Mouse (Mus musculus): ENCODE measurements around the gene Wdr31. TPM values are rescaled to one million over a fixed set of nuclear protein-coding genes. Genes with fewer than 3 reads are reported as not detected.

The Wdr31 gene
- polyA plus RNA-seq, 1 experiment from 2014 or later, result 11.5 TPM

DNA sequence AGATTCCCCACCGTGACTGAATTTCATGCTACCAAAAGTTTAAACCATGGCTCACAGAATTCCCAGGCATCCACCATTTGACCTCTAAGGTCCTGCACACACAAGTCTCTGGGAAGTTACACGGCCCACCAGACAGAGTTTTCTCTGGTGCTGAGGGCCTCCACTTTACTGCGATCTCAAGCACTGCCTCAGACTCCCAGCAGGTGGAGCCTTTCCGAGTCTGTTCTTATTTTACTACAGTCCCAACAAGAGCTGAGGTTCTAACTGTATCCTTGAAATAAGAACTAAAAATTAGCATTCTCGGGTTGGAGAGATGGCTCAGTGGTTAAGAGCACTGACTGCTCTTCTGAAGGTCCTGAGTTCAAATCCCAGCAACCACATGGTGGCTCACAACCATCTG is 15.7 kb downstream of the Wdr31 start:
- no peaks in the 10 kb centered on the region for H3K36me3 ChIP-seq (ENCODE audit: control insufficient read depth, insufficient read depth, low read length)
- H3K9ac ChIP-seq (ENCODE audit: low read length), result no peak overlapping the region
- 66% methylated on average over 5 of the region's 5 CpGs for WGBS
- H3K27me3 ChIP-seq (ENCODE audit: control insufficient read depth, insufficient read depth, low read length), result no peaks in the 10 kb centered on the region
- H3K4me1 ChIP-seq (replicated peaks; ENCODE audit: control insufficient read depth, insufficient read depth, low read length), result no peaks in the 10 kb centered on the region
- H3K9me3 ChIP-seq (ENCODE audit: control insufficient read depth, low read length), result no peaks in the 10 kb centered on the region
- no peak for DNase-seq (ENCODE audit: low spot score)
- no peak overlapping the region for H3K4me3 ChIP-seq (ENCODE audit: low read depth, low read length)
- H3K27ac ChIP-seq (ENCODE audit: low read depth, low read length), result no peak overlapping the region
- ATAC-seq (replicated peaks; ENCODE audit: low FRiP score), result no peak
- H3K4me2 ChIP-seq (ENCODE audit: low read depth, low read length, severe bottlenecking), result no peak overlapping the region

DNA sequence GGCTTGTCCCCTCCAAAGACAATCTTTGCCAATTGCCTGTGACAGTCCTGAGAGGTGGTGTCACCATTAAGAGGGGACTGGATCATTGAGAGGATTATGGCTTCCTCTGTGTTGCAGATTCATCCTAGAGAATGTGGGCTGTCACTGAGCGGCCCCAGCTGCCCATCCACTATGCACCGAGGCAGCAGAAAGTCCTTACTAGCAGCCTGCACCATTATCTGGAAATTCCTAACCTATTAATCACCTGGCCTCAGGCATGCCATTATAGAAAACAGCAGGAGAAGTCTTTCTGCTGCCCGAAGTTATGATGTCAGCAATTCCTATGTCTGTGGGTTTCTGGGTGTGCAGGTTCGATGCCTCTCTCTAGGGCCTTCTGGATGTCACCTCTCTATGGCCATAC is 29.7 kb downstream of the Wdr31 start:
- Histone ChIP-seq H3K4me2 (ENCODE audit: low read depth, low read length, severe bottlenecking) (no peak overlapping the region), H3K27me3 (ENCODE audit: control insufficient read depth, insufficient read depth, low read length) (no peaks in the 10 kb centered on the region), H3K4me1 (replicated peaks; ENCODE audit: control insufficient read depth, insufficient read depth, low read length) (no peaks in the 10 kb centered on the region), H3K9me3 (ENCODE audit: control insufficient read depth, low read length) (no peaks in the 10 kb centered on the region), H3K27ac (ENCODE audit: low read depth, low read length) (no peak overlapping the region), H3K9ac (ENCODE audit: low read length) (no peak overlapping the region), H3K4me3 (ENCODE audit: low read depth, low read length) (no peak overlapping the region), H3K36me3 (ENCODE audit: control insufficient read depth, insufficient read depth, low read length) (no peaks in the 10 kb centered on the region)
- 80% methylated on average over 4 of the region's 4 CpGs for WGBS
- ATAC-seq (replicated peaks; ENCODE audit: low FRiP score) (no peak), DNase-seq (ENCODE audit: low spot score) (no peak)

DNA sequence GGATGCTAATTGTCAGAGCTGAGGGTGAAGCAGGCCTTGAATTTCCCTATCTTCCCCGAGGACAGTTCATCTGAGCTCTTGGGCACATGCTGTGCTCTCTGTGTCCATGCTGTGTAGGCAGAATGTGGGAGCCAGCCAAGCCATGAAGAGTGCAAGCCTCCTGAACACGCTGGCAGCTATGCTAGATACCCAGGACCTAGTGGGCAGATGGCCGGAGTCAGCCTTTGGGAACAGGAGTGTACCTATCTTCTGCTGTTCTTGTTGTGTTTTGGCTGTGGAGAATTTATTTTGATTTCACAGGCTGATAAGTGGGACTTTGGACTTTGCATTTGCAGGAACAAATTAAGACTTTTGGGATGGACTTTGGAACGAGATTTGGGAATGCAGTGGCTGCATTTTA is 30.2 kb downstream of the Wdr31 start:
- no peak overlapping the region for H3K4me2 ChIP-seq (ENCODE audit: low read depth, low read length, severe bottlenecking)
- H3K4me3 ChIP-seq (ENCODE audit: low read depth, low read length), result no peak overlapping the region
- H3K27me3 ChIP-seq (ENCODE audit: control insufficient read depth, insufficient read depth, low read length), result no peaks in the 10 kb centered on the region
- WGBS, result 77% methylated on average over 4 of the region's 4 CpGs
- ATAC-seq (replicated peaks; ENCODE audit: low FRiP score), result no peak
- no peaks in the 10 kb centered on the region for H3K4me1 ChIP-seq (replicated peaks; ENCODE audit: control insufficient read depth, insufficient read depth, low read length)
- DNase-seq (ENCODE audit: low spot score), result no peak
- no peak overlapping the region for H3K27ac ChIP-seq (ENCODE audit: low read depth, low read length)
- no peak overlapping the region for H3K9ac ChIP-seq (ENCODE audit: low read length)
- no peaks in the 10 kb centered on the region for H3K9me3 ChIP-seq (ENCODE audit: control insufficient read depth, low read length)
- no peaks in the 10 kb centered on the region for H3K36me3 ChIP-seq (ENCODE audit: control insufficient read depth, insufficient read depth, low read length)

DNA sequence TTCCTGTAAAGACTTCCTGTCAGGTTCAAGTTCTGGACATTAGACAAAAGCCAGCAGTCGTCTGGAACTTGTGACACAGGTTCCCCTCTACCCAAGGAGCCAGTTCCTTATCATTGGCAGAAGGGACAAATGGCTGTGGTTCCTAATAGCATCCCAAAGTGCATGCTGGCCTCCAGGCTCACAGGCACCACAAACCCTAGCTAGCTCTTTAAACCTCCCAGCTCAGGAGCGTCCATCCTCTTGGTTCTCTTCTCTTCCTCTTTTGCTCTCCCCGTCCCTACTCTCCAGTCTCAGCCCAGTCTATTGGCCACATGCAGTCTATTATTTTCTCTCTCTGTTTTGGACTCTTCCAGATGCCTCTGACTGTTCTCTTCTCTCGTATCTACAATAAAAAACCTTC is 30.9 kb downstream of the Wdr31 start:
- Histone ChIP-seq H3K9me3 (ENCODE audit: control insufficient read depth, low read length) (no peaks in the 10 kb centered on the region), H3K36me3 (ENCODE audit: control insufficient read depth, insufficient read depth, low read length) (no peaks in the 10 kb centered on the region), H3K4me3 (ENCODE audit: low read depth, low read length) (no peak overlapping the region), H3K9ac (ENCODE audit: low read length) (no peak overlapping the region), H3K4me1 (replicated peaks; ENCODE audit: control insufficient read depth, insufficient read depth, low read length) (no peaks in the 10 kb centered on the region), H3K27me3 (ENCODE audit: control insufficient read depth, insufficient read depth, low read length) (no peaks in the 10 kb centered on the region), H3K4me2 (ENCODE audit: low read depth, low read length, severe bottlenecking) (no peak overlapping the region), H3K27ac (ENCODE audit: low read depth, low read length) (no peak overlapping the region)
- DNase-seq (ENCODE audit: low spot score) (no peak), ATAC-seq (replicated peaks; ENCODE audit: low FRiP score) (no peak)
- WGBS, result 70% methylated on average over 4 of the region's 4 CpGs

DNA sequence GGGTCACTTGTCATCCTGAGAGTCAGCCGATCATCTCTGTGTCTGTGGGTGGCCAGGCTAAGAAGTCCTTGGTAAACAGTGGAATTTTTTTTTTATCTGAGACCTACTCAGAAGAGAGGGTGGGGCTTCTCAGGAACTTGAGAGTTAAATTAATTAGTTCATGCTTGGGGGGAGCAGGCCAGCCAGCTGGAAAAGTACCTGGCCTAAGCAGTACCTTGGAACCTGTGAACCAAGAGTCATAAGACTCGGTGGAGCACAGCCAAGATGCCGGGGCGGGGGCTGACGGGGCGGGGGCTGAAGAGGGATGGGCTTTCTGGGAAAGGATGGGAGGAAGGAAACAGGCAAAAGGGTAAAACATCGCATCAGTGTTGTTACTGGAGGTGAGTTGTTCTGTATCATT is 32.8 kb downstream of the Wdr31 start:
- 84% methylated on average over 7 of the region's 7 CpGs for WGBS
- Histone ChIP-seq H3K9me3 (ENCODE audit: control insufficient read depth, low read length) (no peaks in the 10 kb centered on the region), H3K4me1 (replicated peaks; ENCODE audit: control insufficient read depth, insufficient read depth, low read length) (no peaks in the 10 kb centered on the region), H3K27ac (ENCODE audit: low read depth, low read length) (no peak overlapping the region), H3K27me3 (ENCODE audit: control insufficient read depth, insufficient read depth, low read length) (no peaks in the 10 kb centered on the region), H3K4me2 (ENCODE audit: low read depth, low read length, severe bottlenecking) (no peak overlapping the region), H3K4me3 (ENCODE audit: low read depth, low read length) (no peak overlapping the region), H3K36me3 (ENCODE audit: control insufficient read depth, insufficient read depth, low read length) (no peaks in the 10 kb centered on the region), H3K9ac (ENCODE audit: low read length) (no peak overlapping the region)
- no peak for ATAC-seq (replicated peaks; ENCODE audit: low FRiP score)
- no peak for DNase-seq (ENCODE audit: low spot score)

DNA sequence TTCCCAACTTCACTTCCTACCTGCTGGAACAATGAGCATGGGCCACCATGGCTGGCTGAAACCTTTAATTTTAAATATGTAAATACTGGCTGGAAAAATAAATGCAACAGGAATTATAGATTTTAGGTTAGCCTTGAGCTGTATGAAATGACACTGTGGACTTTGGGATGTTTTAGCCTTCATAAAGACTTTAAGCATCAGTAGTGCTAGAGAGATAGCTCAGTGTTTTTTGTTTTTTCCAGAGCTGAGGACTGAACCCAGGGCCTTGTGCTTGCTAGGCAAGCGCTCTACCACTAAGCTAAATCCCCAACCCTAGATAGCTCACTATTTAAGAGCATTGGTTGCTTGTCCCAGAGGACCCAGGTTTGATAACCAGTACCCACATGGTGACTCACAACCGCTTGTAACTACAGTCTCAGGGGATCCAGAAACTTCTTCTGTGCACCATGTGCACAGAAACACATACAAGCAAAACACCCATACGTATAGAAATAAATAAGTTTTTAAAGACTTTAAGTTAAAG is 33.4 kb downstream of the Wdr31 start:
- H3K4me3 ChIP-seq (ENCODE audit: low read depth, low read length), result no peak overlapping the region
- H3K9me3 ChIP-seq (ENCODE audit: control insufficient read depth, low read length), result no peaks in the 10 kb centered on the region
- H3K9ac ChIP-seq (ENCODE audit: low read length), result no peak overlapping the region
- 85% methylated on average over 3 of the region's 3 CpGs for WGBS
- H3K4me1 ChIP-seq (replicated peaks; ENCODE audit: control insufficient read depth, insufficient read depth, low read length), result no peaks in the 10 kb centered on the region
- no peaks in the 10 kb centered on the region for H3K27me3 ChIP-seq (ENCODE audit: control insufficient read depth, insufficient read depth, low read length)
- no peak overlapping the region for H3K27ac ChIP-seq (ENCODE audit: low read depth, low read length)
- H3K4me2 ChIP-seq (ENCODE audit: low read depth, low read length, severe bottlenecking), result no peak overlapping the region
- DNase-seq (ENCODE audit: low spot score), result no peak
- H3K36me3 ChIP-seq (ENCODE audit: control insufficient read depth, insufficient read depth, low read length), result no peaks in the 10 kb centered on the region
- ATAC-seq (replicated peaks; ENCODE audit: low FRiP score), result no peak

DNA sequence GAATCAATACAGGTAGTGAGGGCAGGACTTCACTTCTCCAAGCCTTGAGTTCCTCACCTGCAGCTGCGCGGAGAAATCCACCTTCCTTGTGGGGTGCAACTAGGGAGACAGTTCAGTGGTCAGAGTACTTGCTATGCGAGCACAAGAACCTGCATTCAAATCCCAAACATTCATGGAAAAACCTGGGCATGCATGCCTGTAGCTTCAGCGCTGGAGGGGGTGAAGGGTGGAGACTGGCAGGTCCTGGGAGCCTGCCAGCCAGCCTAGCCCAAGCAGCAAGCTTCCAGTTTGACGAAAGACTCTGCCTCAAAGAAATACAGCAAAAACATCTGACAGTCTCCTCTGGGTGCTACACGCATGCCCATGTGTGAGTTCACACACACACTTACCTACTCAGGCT is 35.6 kb downstream of the Wdr31 start, which contains the start of gene Rnf183:
TSS of gene Rnf183 (minus strand) at position 172 of the 400 bp plus-strand sequence.
- ATAC-seq (replicated peaks; ENCODE audit: low FRiP score), result no peak
- Histone ChIP-seq H3K9me3 (ENCODE audit: control insufficient read depth, low read length) (no peaks in the 10 kb centered on the region), H3K4me3 (ENCODE audit: low read depth, low read length) (no peak within 1 kb of the TSS), H3K27me3 (ENCODE audit: control insufficient read depth, insufficient read depth, low read length) (no peaks in the 10 kb centered on the region), H3K4me1 (replicated peaks; ENCODE audit: control insufficient read depth, insufficient read depth, low read length) (no peaks in the 10 kb centered on the region), H3K9ac (ENCODE audit: low read length) (no peak within 1 kb of the TSS), H3K36me3 (ENCODE audit: control insufficient read depth, insufficient read depth, low read length) (no peaks in the 10 kb centered on the region), H3K27ac (ENCODE audit: low read depth, low read length) (no peak within 1 kb of the TSS), H3K4me2 (ENCODE audit: low read depth, low read length, severe bottlenecking) (no peak within 1 kb of the TSS)
- DNase-seq (ENCODE audit: low spot score), result no peak
- WGBS, result 85% methylated on average over 6 of the region's 6 CpGs

DNA sequence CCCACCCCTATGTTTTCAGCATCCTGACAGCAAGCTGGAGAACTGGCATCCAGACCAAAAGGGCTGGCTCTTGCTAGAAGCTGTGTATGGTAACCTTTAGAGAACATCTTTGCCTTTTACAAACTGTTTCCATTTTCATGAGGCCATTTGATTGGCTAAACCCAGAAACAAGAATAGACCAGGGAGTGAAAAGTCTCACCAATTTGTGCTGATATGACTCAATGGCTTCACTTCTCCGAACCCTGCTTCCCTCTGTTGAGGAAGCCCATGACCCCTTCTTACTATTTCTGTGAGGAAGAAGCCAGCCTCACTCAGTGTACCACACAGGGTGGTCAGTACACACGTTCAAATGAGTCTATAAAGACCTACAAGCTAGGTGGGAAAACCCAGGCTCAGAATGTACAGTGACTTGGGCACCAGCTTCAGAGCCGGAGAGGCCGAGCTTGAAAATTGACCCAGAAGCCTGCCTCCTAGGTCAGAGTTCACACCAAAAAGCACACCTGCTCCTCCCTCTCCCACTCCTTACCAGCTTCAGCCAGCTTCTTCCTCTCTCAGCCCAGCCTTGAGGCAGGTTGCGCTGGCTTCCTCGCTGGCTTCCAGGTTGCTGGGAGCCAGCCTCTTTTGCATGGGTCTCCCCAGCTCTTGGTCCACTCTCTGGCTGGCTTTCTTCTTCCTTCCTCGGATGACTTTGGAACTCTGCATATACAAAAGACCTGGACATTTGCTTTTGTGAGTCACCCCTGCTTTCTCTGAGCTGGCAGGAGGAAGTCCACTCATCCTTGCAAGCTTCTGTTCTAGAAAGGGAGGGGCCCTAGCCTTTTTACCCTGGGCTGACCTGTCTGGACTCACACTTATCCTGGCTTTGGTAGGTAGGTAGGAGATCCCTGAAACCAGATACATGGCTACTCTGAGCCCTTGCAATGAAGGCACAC is 36.5 kb downstream of the Wdr31 start:
- no peak for DNase-seq (ENCODE audit: low spot score)
- Histone ChIP-seq H3K4me2 (ENCODE audit: low read depth, low read length, severe bottlenecking) (no peak overlapping the region), H3K9ac (ENCODE audit: low read length) (no peak overlapping the region), H3K9me3 (ENCODE audit: control insufficient read depth, low read length) (no peaks in the 10 kb centered on the region), H3K27me3 (ENCODE audit: control insufficient read depth, insufficient read depth, low read length) (no peaks in the 10 kb centered on the region), H3K4me1 (replicated peaks; ENCODE audit: control insufficient read depth, insufficient read depth, low read length) (no peaks in the 10 kb centered on the region), H3K36me3 (ENCODE audit: control insufficient read depth, insufficient read depth, low read length) (no peaks in the 10 kb centered on the region), H3K4me3 (ENCODE audit: low read depth, low read length) (no peak overlapping the region), H3K27ac (ENCODE audit: low read depth, low read length) (no peak overlapping the region)
- ATAC-seq (replicated peaks; ENCODE audit: low FRiP score), result no peak
- 79% methylated on average over 7 of the region's 7 CpGs for WGBS

DNA sequence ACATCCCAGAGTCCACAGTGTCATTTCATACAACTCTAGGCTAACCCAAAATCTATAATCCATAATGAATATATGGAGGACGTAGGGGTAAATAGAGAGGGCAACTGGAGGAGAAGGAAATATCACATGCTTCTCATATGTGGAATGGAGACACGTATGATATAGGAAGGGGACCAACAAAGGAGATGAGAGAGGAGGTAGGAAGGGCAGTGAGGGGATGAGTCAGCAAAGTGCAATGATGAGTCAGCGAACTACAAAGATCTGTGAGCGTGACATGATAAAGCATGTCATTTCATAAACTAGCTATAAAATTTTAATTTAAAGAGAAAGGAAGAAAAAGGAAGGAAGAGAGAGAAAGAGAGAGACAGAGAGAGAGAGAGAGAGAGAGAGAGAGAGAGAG is 39.2 kb downstream of the Wdr31 start:
- no peak overlapping the region for H3K4me3 ChIP-seq (ENCODE audit: low read depth, low read length)
- no peaks in the 10 kb centered on the region for H3K36me3 ChIP-seq (ENCODE audit: control insufficient read depth, insufficient read depth, low read length)
- no peaks in the 10 kb centered on the region for H3K27me3 ChIP-seq (ENCODE audit: control insufficient read depth, insufficient read depth, low read length)
- H3K4me1 ChIP-seq (replicated peaks; ENCODE audit: control insufficient read depth, insufficient read depth, low read length), result no peaks in the 10 kb centered on the region
- no peak overlapping the region for H3K27ac ChIP-seq (ENCODE audit: low read depth, low read length)
- WGBS, result 76% methylated on average over 4 of the region's 4 CpGs
- H3K9me3 ChIP-seq (ENCODE audit: control insufficient read depth, low read length), result no peaks in the 10 kb centered on the region
- H3K9ac ChIP-seq (ENCODE audit: low read length), result no peak overlapping the region
- DNase-seq (ENCODE audit: low spot score) (no peak), ATAC-seq (replicated peaks; ENCODE audit: low FRiP score) (no peak)
- H3K4me2 ChIP-seq (ENCODE audit: low read depth, low read length, severe bottlenecking), result no peak overlapping the region
